Mouse (Mus musculus): ENCODE results near the gene S1pr3.

- TF ChIP-seq CTCF (conservative IDR thresholded peaks at IDR 0.05; ENCODE audit: low read length), result no peak
- no peak for TF ChIP-seq POU5F1 (IDR thresholded peaks at IDR 0.05; ENCODE audit: borderline replicate concordance, low read length)
Observed at GRCm38 (mm10) chr13:51423647-51424046, 15.2 kb downstream of the S1pr3 start.
